Mouse (Mus musculus): ENCODE data around the gene Samd4. TPM values are rescaled to one million over a fixed set of nuclear protein-coding genes. Genes with fewer than 3 reads are reported as not detected.

The Samd4 gene
- polyA plus RNA-seq, 1 experiment from 2014 or later, result 6.3 TPM

DNA sequence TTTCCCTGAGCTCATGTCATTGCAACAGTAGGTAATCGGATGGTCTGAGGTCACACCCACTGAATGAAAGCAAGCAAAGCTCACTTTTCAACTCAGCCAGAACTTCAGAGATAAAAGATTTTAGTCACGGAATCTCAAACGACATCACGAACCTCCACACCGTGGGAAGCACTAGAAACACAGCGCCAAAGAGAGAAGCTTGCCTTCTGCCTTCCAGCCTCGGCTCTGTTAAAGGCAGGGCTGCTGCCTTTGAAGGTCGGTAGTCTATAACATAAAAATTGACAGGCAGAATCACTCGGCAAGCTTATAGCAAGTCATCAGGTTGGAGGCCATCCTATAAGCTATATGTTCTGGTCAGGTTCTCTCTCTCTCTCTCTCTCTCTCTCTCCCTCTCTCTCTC lies 92.2 kb downstream of the Samd4 start:
- Histone ChIP-seq H3K4me1 (ENCODE audit: insufficient read depth, low read depth, low read length) (peaks cover 3% of the 10 kb centered on the region; the same call in 1 of the 2 replicates), H3K4me3 (ENCODE audit: low read depth, low read length) (no peak overlapping the region), H3K27me3 (replicated peaks; ENCODE audit: insufficient read depth, low read length) (no peaks in the 10 kb centered on the region), H3K9ac (replicated peaks; ENCODE audit: low read depth) (no peak overlapping the region), H3K9me3 (ENCODE audit: low read length) (no peaks in the 10 kb centered on the region), H3K4me2 (replicated peaks; ENCODE audit: low read depth, low read length) (no peak overlapping the region), H3K27ac (ENCODE audit: low read length) (no peak overlapping the region), H3K36me3 (ENCODE audit: insufficient read depth, low read length) (no peaks in the 10 kb centered on the region)
- no peak for ATAC-seq
- DNase-seq (ENCODE audit: low spot score), result no peak
- 57% methylated on average over 9 of the region's 9 CpGs for WGBS
- TF ChIP-seq CTCF (IDR thresholded peaks at IDR 0.05) (no peak), EP300 (IDR thresholded peaks at IDR 0.05) (no peak)

DNA sequence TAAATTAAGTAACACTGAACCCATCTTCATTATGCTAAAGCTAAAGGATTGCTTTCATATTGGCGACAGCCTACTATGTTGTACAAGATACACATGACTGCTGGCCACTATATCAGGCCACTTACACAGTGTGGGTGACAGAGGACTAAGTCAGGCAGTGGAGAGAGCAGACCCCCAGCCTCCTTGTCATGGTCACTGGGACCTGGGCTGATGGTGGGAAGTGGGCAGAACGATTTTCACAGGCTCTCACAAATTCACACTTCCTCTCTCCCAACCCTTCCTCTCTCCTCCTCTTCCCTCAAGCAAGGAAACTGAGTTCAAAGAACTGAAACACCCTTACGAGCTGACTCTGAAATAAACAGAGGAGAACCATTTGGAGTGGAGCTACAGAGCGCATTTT lies 93.3 kb downstream of the Samd4 start:
- H3K36me3 ChIP-seq (ENCODE audit: insufficient read depth, low read length), result no peaks in the 10 kb centered on the region

DNA sequence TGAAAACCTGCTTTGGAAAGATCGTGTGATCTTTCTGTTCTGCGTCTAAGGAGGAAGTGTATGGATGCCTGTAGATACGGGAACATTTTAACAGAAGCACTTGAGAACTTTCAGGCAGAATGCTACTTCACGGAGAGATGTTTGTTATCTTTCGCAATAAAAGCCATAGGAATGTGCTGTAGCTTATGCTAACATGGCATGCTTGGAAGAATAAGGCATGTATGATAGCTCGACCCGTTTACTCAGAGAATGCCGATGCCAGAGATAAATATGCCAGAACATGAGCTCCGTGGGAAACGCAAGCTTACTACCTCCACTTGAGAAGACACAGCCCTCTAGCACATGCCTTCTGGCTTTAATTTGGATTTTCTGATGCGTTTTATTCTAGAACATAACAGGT lies 94.1 kb downstream of the Samd4 start:
- H3K4me2 ChIP-seq (replicated peaks; ENCODE audit: low read depth, low read length), result peak overlapping the region; percentile 11; the same call in 1 of the 2 replicates
- H3K36me3 ChIP-seq (ENCODE audit: insufficient read depth, low read length), result no peaks in the 10 kb centered on the region
- DNase-seq (ENCODE audit: low spot score) (peak; percentile 83), ATAC-seq (peak; percentile 81)
- no peak overlapping the region for H3K4me3 ChIP-seq (ENCODE audit: low read depth, low read length)
- H3K27me3 ChIP-seq (replicated peaks; ENCODE audit: insufficient read depth, low read length), result no peaks in the 10 kb centered on the region
- peak; percentile 89 for TF ChIP-seq EP300 (IDR thresholded peaks at IDR 0.05)
- no peak for TF ChIP-seq CTCF (IDR thresholded peaks at IDR 0.05)
- 39% methylated on average over 11 of the region's 11 CpGs for WGBS
- no peak overlapping the region for H3K9ac ChIP-seq (replicated peaks; ENCODE audit: low read depth)
- H3K4me1 ChIP-seq (ENCODE audit: insufficient read depth, low read depth, low read length), result peaks cover 3% of the 10 kb centered on the region; the same call in 1 of the 2 replicates
- no peaks in the 10 kb centered on the region for H3K9me3 ChIP-seq (ENCODE audit: low read length)
- no peak overlapping the region for H3K27ac ChIP-seq (ENCODE audit: low read length)

More for the DNA sequence above, 93.3 kb downstream of the Samd4 start:
- TF ChIP-seq CTCF (IDR thresholded peaks at IDR 0.05) (no peak), EP300 (IDR thresholded peaks at IDR 0.05) (no peak)
- no peaks in the 10 kb centered on the region for H3K9me3 ChIP-seq (ENCODE audit: low read length)
- H3K4me3 ChIP-seq (ENCODE audit: low read depth, low read length), result no peak overlapping the region
- H3K27me3 ChIP-seq (replicated peaks; ENCODE audit: insufficient read depth, low read length), result no peaks in the 10 kb centered on the region
- no peak overlapping the region for H3K9ac ChIP-seq (replicated peaks; ENCODE audit: low read depth)
- H3K4me2 ChIP-seq (replicated peaks; ENCODE audit: low read depth, low read length), result no peak overlapping the region
- H3K27ac ChIP-seq (ENCODE audit: low read length), result no peak overlapping the region
- WGBS, result 63% methylated on average over 4 of the region's 4 CpGs
- DNase-seq (ENCODE audit: low spot score) (no peak), ATAC-seq (no peak)
- peaks cover 3% of the 10 kb centered on the region; the same call in 1 of the 2 replicates for H3K4me1 ChIP-seq (ENCODE audit: insufficient read depth, low read depth, low read length)

DNA sequence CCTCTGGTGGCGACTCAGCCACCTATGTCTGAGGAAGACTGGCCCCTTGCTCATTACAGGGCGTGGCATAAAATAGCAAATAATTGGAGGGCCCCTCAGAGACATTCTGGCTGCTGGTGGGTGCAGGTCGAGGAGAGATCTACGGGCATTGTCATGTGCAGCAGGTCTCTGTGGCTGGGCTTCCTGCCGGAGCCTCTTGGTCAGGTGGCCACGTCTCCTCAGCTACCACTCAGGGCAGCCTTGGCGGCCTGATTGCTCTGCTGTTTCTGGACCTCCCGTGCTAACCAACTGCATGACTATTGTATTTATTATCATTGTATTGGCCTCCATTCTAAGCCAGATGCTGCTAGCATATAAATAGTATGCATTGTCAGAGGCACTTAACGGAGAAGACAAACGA lies 95.0 kb downstream of the Samd4 start:
- peak; percentile 30; the same call in 1 of the 2 replicates for ATAC-seq
- DNase-seq (ENCODE audit: low spot score), result peak; percentile 35
- Histone ChIP-seq H3K4me2 (replicated peaks; ENCODE audit: low read depth, low read length) (no peak overlapping the region), H3K9me3 (ENCODE audit: low read length) (no peaks in the 10 kb centered on the region), H3K36me3 (ENCODE audit: insufficient read depth, low read length) (no peaks in the 10 kb centered on the region), H3K4me1 (ENCODE audit: insufficient read depth, low read depth, low read length) (peaks cover 3% of the 10 kb centered on the region; the same call in 1 of the 2 replicates), H3K9ac (replicated peaks; ENCODE audit: low read depth) (no peak overlapping the region), H3K4me3 (ENCODE audit: low read depth, low read length) (no peak overlapping the region), H3K27ac (ENCODE audit: low read length) (no peak overlapping the region), H3K27me3 (replicated peaks; ENCODE audit: insufficient read depth, low read length) (no peaks in the 10 kb centered on the region)
- TF ChIP-seq CTCF (IDR thresholded peaks at IDR 0.05) (no peak), EP300 (IDR thresholded peaks at IDR 0.05) (no peak)
- 43% methylated on average over 10 of the region's 10 CpGs for WGBS

DNA sequence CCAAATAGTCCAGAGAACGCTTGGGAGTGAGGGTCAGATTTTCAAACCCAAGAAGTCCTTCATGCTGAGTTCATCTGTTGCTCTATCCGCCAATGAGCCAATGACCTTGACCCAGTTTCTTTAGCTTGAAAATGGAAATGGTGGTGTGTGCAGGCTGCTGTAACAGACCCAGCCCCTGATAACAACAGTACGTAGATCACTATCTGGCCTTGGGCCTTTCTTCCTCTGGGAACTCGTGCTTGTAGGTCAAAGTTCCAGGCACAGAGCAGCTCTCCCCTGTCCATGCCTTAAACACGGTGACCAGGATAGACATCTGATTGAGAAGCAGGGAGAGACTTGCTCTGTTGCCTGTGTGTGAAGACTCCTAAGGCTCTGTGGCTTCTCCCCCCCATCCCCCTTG lies 96.5 kb downstream of the Samd4 start:
- no peak overlapping the region for H3K27ac ChIP-seq (ENCODE audit: low read length)
- no peak for ATAC-seq
- no peak overlapping the region for H3K9ac ChIP-seq (replicated peaks; ENCODE audit: low read depth)
- H3K4me2 ChIP-seq (replicated peaks; ENCODE audit: low read depth, low read length), result no peak overlapping the region
- H3K4me1 ChIP-seq (ENCODE audit: insufficient read depth, low read depth, low read length), result peaks cover 3% of the 10 kb centered on the region; the same call in 1 of the 2 replicates
- 70% methylated on average over 5 of the region's 5 CpGs for WGBS
- TF ChIP-seq CTCF (IDR thresholded peaks at IDR 0.05), result no peak
- TF ChIP-seq EP300 (IDR thresholded peaks at IDR 0.05), result no peak
- H3K4me3 ChIP-seq (ENCODE audit: low read depth, low read length), result no peak overlapping the region
- no peaks in the 10 kb centered on the region for H3K36me3 ChIP-seq (ENCODE audit: insufficient read depth, low read length)
- no peak for DNase-seq (ENCODE audit: low spot score)
- H3K9me3 ChIP-seq (ENCODE audit: low read length), result no peaks in the 10 kb centered on the region
- H3K27me3 ChIP-seq (replicated peaks; ENCODE audit: insufficient read depth, low read length), result no peaks in the 10 kb centered on the region

DNA sequence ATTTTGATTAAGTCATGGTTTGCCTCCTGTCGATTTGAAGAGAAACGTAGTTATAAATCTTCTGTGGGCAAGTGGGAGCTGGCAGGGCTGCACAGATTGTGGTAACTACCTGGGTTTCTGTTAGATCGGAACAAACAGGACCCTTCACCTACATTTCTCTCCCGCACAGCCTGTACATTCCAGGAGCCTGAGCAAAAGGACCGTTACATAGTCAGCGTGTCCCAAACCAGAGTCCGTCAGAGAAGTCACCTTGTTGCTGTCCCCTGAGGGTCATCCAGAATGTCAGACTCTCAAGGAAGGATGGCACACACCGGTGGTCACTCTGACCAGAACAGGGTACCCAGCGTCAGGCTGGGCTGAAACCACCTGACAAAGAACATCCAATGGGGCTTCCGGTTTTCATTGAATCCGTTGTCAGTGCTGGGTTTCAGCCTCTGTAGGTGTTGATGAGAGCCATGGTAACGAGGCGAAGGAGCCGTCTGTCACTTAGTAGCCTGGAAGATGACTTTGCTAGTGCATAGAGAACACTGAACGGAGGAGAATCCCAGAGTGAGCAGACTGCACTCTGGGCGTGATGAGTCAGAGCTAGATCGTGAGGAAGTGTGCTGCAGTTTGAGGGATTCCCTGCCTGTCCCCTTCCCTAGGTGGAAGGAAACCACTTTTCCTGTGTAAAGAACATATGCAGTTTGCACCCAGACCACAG lies 98.2 kb downstream of the Samd4 start:
- Histone ChIP-seq H3K27ac (ENCODE audit: low read length) (no peak overlapping the region), H3K4me3 (ENCODE audit: low read depth, low read length) (no peak overlapping the region), H3K4me1 (ENCODE audit: insufficient read depth, low read depth, low read length) (peaks cover 2% of the 10 kb centered on the region; the same call in 1 of the 2 replicates), H3K4me2 (replicated peaks; ENCODE audit: low read depth, low read length) (no peak overlapping the region), H3K9ac (replicated peaks; ENCODE audit: low read depth) (no peak overlapping the region), H3K36me3 (ENCODE audit: insufficient read depth, low read length) (no peaks in the 10 kb centered on the region), H3K27me3 (replicated peaks; ENCODE audit: insufficient read depth, low read length) (no peaks in the 10 kb centered on the region), H3K9me3 (ENCODE audit: low read length) (no peaks in the 10 kb centered on the region)
- TF ChIP-seq CTCF (IDR thresholded peaks at IDR 0.05) (no peak), EP300 (IDR thresholded peaks at IDR 0.05) (no peak)
- DNase-seq (ENCODE audit: low spot score) (no peak), ATAC-seq (no peak)
- WGBS, result 72% methylated on average over 17 of the region's 17 CpGs
